Mouse (Mus musculus) hindbrain, embryonic 14.5 days (tissue): ENCODE results near the gene Ank. TPM values are rescaled to one million over a fixed set of nuclear protein-coding genes. Genes with fewer than 3 reads are reported as not detected.

Source experiments
- ATAC-seq: fragments of 200-750 bp; cut with Nextera tagmentation; 2 replicates; pipeline ENCODE4 v1.8.0; 2017; ENCODE audit warnings: moderate number of reproducible peaks, mild to moderate bottlenecking, moderate TSS enrichment, moderate library complexity; ENCODE audit not compliant: low FRiP score
- DNase-seq: peaks from one replicate; pipeline ENCODE4 v3.0.0-alpha.2; 2015; ENCODE audit warnings: low spot score
- H3K27ac ChIP-seq: fragments of 300-500 bp; sonication (generic); 2 replicates; pipeline ENCODE4 v1.5.1; 2014; ENCODE audit warnings: mild to moderate bottlenecking, moderate library complexity
- H3K27me3 ChIP-seq: fragments of 300-500 bp; sonication (generic); 2 replicates; pipeline ENCODE4 v1.6.1; 2014; ENCODE audit warnings: mild to moderate bottlenecking, low read length, mixed read lengths; ENCODE audit not compliant: control insufficient read depth, insufficient read depth
- H3K36me3 ChIP-seq: fragments of 300-500 bp; sonication (generic); replicated peaks from 2 replicates; pipeline ENCODE4 v1.6.1; 2014; ENCODE audit not compliant: control insufficient read depth, insufficient read depth
- H3K4me1 ChIP-seq: fragments of 300-500 bp; sonication (generic); replicated peaks from 2 replicates; pipeline ENCODE4 v1.6.1; 2014; ENCODE audit warnings: antibody characterized with exemption, low read length, mixed read lengths; ENCODE audit not compliant: control insufficient read depth, insufficient read depth
- H3K4me2 ChIP-seq: fragments of 300-500 bp; sonication (generic); replicated peaks from 2 replicates; pipeline ENCODE4 v1.6.1; 2014; ENCODE audit warnings: mild to moderate bottlenecking, moderate library complexity
- H3K4me3 ChIP-seq: fragments of 300-500 bp; sonication (generic); replicated peaks from 2 replicates; pipeline ENCODE4 v1.5.1; 2014; ENCODE audit warnings: mild to moderate bottlenecking, low read length
- H3K9ac ChIP-seq: fragments of 300-500 bp; sonication (generic); 2 replicates; pipeline ENCODE4 v1.6.1; 2014
- H3K9me3 ChIP-seq: fragments of 300-500 bp; sonication (generic); 2 replicates; pipeline ENCODE4 v1.6.1; 2016; ENCODE audit warnings: low read length; ENCODE audit not compliant: control insufficient read depth
- WGBS: fragments of 180-500 bp; shearing (Covaris S2); extraction: QIAGEN DNeasy Blood & Tissue Kit; methylation state at CpG from one replicate; pipeline ENCODE4 v1.1.7; 2014; 5-methylcytosine and 5-hydroxymethylcytosine counted together
- polyA plus RNA-seq: library from polyadenylated mRNA; unstranded; fragments of >200 nt; fragmentation: Nextera tagmentation; extraction: Ambion mirVana; gene quantifications from 2 replicates; pipeline ENCODE4 v1.2.1, GENCODE M21; 2014

The Ank gene
- polyA plus RNA-seq, 1 experiment from 2014 or later, result 18.6 TPM

DNA sequence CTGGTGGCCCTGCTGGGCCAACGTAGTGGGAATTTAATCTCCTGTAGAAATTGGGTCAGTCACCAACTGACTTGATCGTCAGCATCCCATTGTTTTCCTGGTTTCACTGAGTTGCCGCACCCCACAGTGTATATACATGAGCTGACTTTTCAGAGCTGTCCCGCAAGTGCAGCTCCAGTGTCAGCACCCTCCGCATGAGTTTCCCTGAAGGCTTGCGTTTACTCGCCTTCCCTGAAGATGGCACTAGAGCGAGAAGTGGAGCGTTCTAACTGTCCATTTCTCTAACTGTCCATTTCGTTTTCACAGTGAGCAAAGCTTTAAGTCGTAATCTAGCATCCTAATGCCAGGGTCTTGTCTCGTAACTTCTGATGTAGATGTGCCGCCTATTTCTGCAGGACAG is 127.2 kb downstream of the Ank start:
- DNase-seq (no peak), ATAC-seq (no peak)
- H3K27me3 ChIP-seq, result no peaks in the 10 kb centered on the region
- no peak overlapping the region for H3K4me2 ChIP-seq
- WGBS, result 78% methylated on average over 13 of the region's 13 CpGs
- no peak overlapping the region for H3K9ac ChIP-seq
- H3K4me3 ChIP-seq, result no peak overlapping the region
- no peaks in the 10 kb centered on the region for H3K9me3 ChIP-seq
- peaks cover 34% of the 10 kb centered on the region for H3K36me3 ChIP-seq
- no peaks in the 10 kb centered on the region for H3K4me1 ChIP-seq
- no peak overlapping the region for H3K27ac ChIP-seq

DNA sequence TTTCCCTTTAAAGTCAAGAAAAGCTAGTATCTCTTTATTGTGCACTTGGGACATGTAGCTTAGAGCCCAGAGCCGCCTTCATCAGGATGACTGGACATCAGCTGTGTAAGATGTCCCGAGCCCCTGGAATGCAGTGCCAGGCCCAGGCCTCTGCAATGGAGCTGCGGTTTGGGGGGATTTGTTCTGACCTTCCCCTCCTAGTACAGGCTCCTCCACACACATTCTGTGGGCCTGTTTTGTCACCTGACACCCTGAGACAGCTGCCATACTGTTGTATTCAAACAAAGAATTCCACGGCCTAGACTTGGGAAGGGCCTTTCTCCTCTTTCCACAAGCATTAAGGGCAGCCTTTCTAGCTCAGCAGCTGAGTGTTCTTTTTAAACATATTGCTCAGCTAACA is 128.5 kb downstream of the Ank start:
- ATAC-seq (no peak), DNase-seq (no peak)
- Histone ChIP-seq H3K4me3 (no peak overlapping the region), H3K27me3 (no peaks in the 10 kb centered on the region), H3K9ac (no peak overlapping the region), H3K9me3 (no peaks in the 10 kb centered on the region), H3K27ac (peak overlapping the region; percentile 26; the same call in 1 of the 2 replicates), H3K4me2 (no peak overlapping the region), H3K36me3 (peaks cover 34% of the 10 kb centered on the region), H3K4me1 (no peaks in the 10 kb centered on the region)
- WGBS, result 46% methylated on average over 4 of the region's 4 CpGs

DNA sequence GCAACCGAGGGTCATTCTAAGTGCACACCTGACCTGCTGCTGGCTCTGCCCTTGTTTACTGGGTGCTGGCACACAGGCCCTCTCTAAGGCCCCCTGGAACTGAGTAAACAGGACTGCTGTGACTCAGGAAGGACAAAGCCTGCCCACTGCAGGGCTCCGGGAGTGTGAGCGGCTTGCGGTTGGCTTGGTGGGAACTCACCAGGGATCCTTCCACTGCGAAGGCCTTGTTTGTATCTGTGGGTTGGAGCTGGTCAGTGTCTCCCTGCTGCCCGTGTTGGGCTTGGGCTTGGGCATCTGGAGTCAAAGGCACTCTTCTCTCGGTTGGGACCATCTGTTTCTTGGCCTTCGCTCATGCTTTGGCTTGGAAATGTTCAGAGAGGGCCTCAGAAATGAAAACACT is 129.1 kb downstream of the Ank start:
- H3K4me2 ChIP-seq, result no peak overlapping the region
- H3K4me1 ChIP-seq, result no peaks in the 10 kb centered on the region
- ATAC-seq (no peak), DNase-seq (no peak)
- peak overlapping the region; percentile 26; the same call in 1 of the 2 replicates for H3K27ac ChIP-seq
- no peaks in the 10 kb centered on the region for H3K9me3 ChIP-seq
- WGBS, result 50% methylated on average over 8 of the region's 8 CpGs
- H3K27me3 ChIP-seq, result no peaks in the 10 kb centered on the region
- H3K36me3 ChIP-seq, result peaks cover 33% of the 10 kb centered on the region
- no peak overlapping the region for H3K4me3 ChIP-seq
- H3K9ac ChIP-seq, result no peak overlapping the region

DNA sequence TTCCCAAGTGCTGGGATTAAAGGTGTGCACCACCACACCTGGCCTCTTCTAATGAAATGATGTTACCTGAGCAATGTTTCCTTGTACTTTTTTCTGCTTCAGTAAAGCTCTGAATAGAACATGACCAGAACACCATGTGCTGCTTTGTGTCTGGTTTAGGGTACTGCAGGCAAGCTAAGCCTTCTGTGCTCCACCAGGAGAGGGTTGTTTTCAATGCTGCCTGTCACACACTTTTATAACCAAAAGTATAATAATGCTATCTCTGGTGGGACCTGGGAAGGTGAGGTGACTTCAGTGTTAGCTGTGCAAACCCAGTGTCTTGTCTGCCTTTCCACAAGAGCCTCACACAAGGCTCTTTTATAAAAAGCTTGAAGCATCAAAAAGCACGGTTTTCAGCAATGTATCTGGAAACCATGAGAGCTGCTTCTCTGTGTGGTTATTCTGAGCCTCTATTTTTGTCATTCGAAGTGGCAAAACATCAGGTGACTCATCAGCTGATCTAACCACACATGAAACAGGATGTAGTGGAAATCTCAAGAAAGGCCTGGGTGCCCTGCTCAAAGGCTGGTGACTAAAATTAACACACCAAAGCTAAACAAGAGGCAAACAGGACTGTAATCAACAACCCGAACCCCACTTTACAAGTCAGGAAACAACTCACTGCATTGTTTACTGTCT is 130.1 kb downstream of the Ank start:
- H3K27ac ChIP-seq, result no peak overlapping the region
- H3K4me1 ChIP-seq, result no peaks in the 10 kb centered on the region
- H3K27me3 ChIP-seq, result no peaks in the 10 kb centered on the region
- DNase-seq (no peak), ATAC-seq (no peak)
- no peaks in the 10 kb centered on the region for H3K9me3 ChIP-seq
- peaks cover 32% of the 10 kb centered on the region for H3K36me3 ChIP-seq
- H3K9ac ChIP-seq, result no peak overlapping the region
- WGBS, result 80% methylated on average over 3 of the region's 3 CpGs
- no peak overlapping the region for H3K4me3 ChIP-seq
- no peak overlapping the region for H3K4me2 ChIP-seq

DNA sequence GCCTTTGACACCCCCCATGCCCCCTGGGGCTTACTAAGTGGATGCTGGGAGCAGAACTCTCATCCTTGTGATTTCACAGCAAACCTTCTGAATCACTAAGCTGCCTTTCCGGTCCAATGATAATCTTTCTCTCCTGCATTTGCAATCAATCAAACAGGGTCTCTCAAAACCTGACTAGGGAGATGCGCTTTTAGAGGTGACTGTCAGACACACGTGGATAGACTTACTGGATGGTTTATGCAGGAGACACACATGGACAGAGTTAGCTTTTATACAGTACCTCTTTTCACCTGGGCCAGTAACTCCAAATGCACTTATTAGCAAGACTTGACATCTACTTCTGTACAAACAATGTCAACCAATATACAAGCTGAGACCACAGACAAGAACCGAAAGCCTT is 131.0 kb downstream of the Ank start:
- no peaks in the 10 kb centered on the region for H3K27me3 ChIP-seq
- no peak overlapping the region for H3K4me2 ChIP-seq
- WGBS, result 78% methylated on average over 4 of the region's 4 CpGs
- H3K36me3 ChIP-seq, result peaks cover 23% of the 10 kb centered on the region
- no peak overlapping the region for H3K4me3 ChIP-seq
- no peaks in the 10 kb centered on the region for H3K4me1 ChIP-seq
- no peak for DNase-seq
- no peak for ATAC-seq
- H3K9ac ChIP-seq, result no peak overlapping the region
- H3K9me3 ChIP-seq, result no peaks in the 10 kb centered on the region
- H3K27ac ChIP-seq, result no peak overlapping the region

DNA sequence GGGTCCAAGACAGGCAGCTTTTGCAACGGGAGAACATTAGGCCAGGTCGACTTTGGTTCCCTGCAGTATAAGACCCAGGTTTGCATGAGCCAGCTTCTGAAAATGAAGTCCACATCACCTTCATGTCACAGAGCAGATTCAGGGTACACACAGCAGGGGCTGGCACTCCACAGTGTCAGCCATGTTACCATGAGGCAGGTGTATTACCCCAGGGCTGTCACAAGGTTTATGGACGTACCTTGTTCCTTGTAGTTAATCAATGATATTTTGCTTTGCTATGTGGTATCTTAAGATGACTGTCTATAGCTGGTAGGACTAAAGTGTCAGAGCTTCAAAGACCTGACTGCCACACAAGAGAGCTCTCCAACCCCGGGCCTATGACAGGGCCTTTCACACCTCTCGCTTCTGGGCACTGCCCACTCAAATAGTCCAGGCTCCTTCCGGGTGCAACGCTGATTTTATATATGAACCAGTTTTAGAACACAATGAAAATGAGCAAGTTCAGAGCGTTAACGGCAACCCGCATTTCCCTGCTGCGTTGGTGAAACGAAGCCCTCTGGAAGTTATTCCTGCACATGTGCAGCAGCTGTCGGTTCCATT is 132.4 kb downstream of the Ank start:
- Histone ChIP-seq H3K4me1 (no peaks in the 10 kb centered on the region), H3K4me2 (no peak overlapping the region), H3K4me3 (no peak overlapping the region), H3K27me3 (no peaks in the 10 kb centered on the region), H3K9me3 (no peaks in the 10 kb centered on the region), H3K27ac (no peak overlapping the region), H3K9ac (no peak overlapping the region), H3K36me3 (peaks cover 11% of the 10 kb centered on the region)
- DNase-seq, result no peak
- ATAC-seq, result no peak
- 94% methylated on average over 13 of the region's 13 CpGs for WGBS

DNA sequence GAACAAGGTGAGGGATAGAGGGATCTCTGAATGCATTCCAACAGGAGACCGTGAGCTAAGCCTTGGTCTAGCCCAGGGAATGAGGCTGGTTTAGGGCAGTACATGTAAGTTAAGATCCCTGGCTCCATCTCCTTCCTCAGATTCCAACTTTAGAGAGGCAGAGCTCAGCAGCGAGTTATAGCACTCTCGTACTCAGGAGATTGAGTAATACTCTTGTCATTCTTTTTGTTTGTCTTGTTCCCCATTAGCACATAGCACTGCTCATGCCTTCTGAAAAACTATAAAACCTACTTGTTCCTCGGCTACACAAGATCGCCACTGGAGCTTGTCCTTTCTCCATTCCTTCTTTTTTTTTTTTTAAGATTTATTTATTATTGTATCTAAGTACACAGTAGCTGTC is 134.0 kb downstream of the Ank start:
- ATAC-seq (no peak), DNase-seq (no peak)
- Histone ChIP-seq H3K4me1 (no peaks in the 10 kb centered on the region), H3K9me3 (no peaks in the 10 kb centered on the region), H3K27me3 (no peaks in the 10 kb centered on the region), H3K4me3 (no peak overlapping the region), H3K36me3 (peaks cover 16% of the 10 kb centered on the region), H3K27ac (no peak overlapping the region), H3K9ac (no peak overlapping the region), H3K4me2 (no peak overlapping the region)
- 95% methylated on average over 5 of the region's 5 CpGs for WGBS

DNA sequence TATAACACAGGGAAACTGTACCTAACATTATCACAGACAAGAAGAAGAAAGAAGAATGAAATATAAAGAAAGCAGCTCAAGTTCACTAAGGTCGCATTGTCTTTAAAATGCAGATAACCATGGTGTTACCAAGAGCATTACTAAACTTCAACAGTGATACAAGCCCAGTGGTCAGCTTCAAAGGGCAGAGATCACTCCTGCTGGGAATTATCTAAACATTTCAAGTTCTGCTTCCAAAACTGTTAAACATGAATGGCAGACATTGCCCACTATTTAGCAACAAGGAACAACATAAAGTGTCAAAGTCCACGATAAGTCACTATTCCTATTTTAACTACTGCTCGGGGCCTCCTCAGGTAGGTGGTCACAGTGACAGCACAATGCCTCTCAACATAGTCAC is 138.1 kb downstream of the Ank start:
- Histone ChIP-seq H3K36me3 (peaks cover 41% of the 10 kb centered on the region), H3K9ac (no peak overlapping the region), H3K4me1 (no peaks in the 10 kb centered on the region), H3K9me3 (no peaks in the 10 kb centered on the region), H3K4me3 (no peak overlapping the region), H3K27me3 (no peaks in the 10 kb centered on the region), H3K4me2 (no peak overlapping the region), H3K27ac (no peak overlapping the region)
- 85% methylated on average over 3 of the region's 3 CpGs for WGBS
- ATAC-seq, result no peak
- DNase-seq, result no peak

DNA sequence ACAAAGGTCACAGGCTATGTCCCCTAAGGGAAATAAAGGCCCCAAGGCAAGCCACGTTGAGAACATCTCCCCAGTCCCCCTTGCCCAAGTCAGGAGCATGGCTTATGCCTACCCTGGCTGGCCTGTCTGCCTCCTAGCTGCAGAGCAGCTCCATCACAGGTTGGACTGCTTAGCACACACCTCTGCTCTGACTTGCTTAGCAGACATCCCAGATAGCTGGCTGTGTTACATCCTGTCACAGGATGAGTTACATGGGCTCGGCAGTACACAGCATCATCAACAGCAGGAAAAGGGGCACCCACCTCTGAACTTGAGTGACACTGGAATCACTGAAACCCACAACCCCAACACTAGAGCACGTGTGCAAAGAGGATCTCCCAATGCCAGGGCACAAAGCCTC is 138.8 kb downstream of the Ank start:
- Histone ChIP-seq H3K4me1 (no peaks in the 10 kb centered on the region), H3K27me3 (no peaks in the 10 kb centered on the region), H3K9ac (no peak overlapping the region), H3K27ac (no peak overlapping the region), H3K4me2 (no peak overlapping the region), H3K36me3 (peaks cover 41% of the 10 kb centered on the region), H3K9me3 (no peaks in the 10 kb centered on the region), H3K4me3 (no peak overlapping the region)
- WGBS, result 84% methylated on average over 3 of the region's 3 CpGs
- DNase-seq (no peak), ATAC-seq (no peak)
